Mouse (Mus musculus): Measurements from ENCODE around the gene Sstr5.

GRCm38 (mm10) chr17:25540731-25541130 lies 43.6 kb upstream of the Sstr5 start:
- no peak for TF ChIP-seq CTCF (IDR thresholded peaks at IDR 0.05; ENCODE audit: control insufficient read depth, insufficient read depth, low read length)
- TF ChIP-seq POLR2A (IDR thresholded peaks at IDR 0.05; ENCODE audit: borderline replicate concordance, control insufficient read depth, low read depth, low read length), result no peak
